Mouse (Mus musculus) cerebellum, adult 9-10 months (tissue): ENCODE results near the gene Arl3.

Experiments
- DNase-seq: peaks from one replicate; pipeline ENCODE4 v3.0.0; 2022

The Arl3 gene

GRCm38 (mm10) chr19:46572951-46573937 lies at the start of gene Arl3, which contains the start of gene Sfxn2:
Gene Arl3 (minus strand): TSS chr19:46573198.
Gene Sfxn2 (plus strand): TSS chr19:46573365.
- peak; percentile 93 for DNase-seq

DNA sequence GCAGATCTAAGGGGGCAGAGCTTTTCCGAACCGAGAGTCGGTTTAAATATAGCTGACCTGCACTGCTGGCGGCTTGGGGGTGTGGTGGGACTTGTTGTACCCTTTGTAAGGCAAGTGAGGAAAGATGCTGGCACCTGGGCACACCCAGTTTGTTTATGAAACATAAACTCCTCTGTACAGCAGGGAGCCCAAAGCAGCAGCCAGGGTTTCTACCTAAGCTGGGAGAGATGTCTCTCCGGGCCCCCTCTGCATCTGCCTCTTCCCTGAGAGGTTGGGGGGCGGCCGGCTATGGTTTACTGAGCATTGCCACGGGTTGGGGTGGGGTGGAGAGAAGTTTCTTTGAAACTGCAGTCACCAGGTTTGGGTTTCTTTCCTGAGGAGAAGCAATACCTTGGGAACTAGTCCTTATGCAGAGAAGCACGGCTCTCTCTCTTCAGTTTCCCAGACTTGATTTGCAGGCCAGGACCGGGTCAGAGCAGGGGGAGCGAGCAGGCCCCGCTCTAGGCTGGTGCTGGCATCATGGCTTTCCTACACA lies 49.7 kb upstream of the Arl3 start:
- no peak for DNase-seq

GRCm38 (mm10) chr19:46621236-46622183 lies 48.5 kb upstream of the Arl3 start:
- DNase-seq = no peak

- DNase-seq = no peak
These were observed 47.2 kb upstream of the Arl3 start for GRCm38 (mm10) chr19:46620016-46620808.

DNA sequence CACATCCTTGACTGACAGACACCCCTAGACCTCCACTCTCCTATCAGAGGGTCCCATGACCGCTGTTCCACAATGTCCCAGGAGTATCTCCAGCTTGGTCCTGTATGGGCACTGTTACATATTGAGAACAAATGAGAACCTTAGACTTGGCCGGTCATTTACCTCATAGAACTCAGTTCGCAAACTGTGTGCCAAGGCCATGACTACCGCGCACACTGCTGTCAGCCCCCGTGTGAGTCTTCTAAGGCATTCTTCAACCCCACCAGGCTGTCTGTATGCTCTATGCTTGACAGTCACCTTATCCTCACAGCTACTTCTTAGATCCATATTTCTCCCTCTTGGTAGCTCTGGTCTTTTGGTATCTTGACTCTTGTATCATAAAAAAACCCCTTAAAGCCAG lies 46.5 kb upstream of the Arl3 start:
- no peak for DNase-seq

DNA sequence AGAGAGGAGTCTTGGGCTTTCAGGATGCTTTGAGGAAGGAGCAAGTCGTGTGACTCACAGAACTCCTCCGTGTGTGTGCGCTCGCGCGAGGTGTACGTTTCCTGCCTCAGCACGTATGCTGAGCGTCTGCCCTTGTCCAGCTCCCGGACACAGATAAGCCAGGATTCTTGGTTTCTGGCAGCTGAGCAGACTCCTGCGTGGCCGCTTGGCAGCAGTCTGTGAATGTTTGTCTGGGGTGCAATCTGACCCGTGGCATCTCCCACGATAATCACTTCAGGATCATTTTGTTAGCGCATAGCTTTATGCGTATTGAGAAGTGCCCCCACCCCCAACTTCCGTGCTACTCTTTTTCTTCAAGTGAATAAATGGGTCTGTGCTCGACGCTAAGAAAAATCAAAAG lies 46.0 kb upstream of the Arl3 start:
- DNase-seq = no peak

- no peak for DNase-seq
These were observed 45.3 kb upstream of the Arl3 start for GRCm38 (mm10) chr19:46618322-46618721.

GRCm38 (mm10) chr19:46617361-46617760 lies 44.4 kb upstream of the Arl3 start:
- DNase-seq = no peak

DNA sequence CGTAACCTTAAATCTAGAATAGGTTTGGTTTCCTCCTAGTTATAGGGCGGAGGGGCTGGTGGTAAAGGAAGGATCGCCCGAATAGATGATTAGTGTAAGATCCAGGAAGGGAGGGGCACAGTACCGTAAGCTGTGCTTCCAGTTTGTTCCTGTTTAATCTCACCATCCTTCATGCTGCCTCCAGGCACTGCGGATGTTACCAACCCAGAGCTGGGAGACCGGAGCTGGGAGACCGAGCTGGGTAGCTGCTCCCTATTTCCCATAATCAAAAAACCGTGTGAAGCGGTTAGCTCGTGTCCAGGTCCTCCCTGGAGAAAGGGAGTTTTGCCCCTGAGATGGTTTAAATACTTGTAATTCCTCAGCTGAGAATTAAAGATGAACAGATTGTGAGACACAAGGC lies 43.4 kb upstream of the Arl3 start:
- no peak for DNase-seq

- DNase-seq = no peak
These were observed 35.2 kb upstream of the Arl3 start for GRCm38 (mm10) chr19:46608158-46608557.

- DNase-seq = no peak
These were observed 34.4 kb upstream of the Arl3 start for GRCm38 (mm10) chr19:46607424-46607823.

DNA sequence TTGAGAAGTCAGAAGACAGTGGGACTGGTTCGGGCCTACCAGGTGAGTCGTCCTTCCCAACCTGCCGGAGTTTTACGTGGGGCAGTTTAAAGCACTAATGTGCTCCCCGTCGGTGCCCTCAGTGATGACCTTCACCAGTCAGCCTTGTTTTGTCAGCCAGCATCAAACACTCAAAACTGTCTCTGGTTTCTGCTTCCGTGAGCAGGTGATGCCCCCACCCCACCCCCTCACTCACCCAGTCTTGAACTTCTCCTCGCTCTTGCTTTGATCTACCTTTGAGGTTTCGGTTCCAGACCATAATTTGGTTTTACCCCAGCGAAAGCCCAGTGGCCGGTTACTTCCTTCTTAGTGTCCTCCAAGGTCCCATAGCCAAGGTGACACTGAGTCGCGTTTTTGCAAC lies 33.7 kb upstream of the Arl3 start:
- DNase-seq = no peak

GRCm38 (mm10) chr19:46602406-46602805 lies 29.4 kb upstream of the Arl3 start:
- no peak for DNase-seq

GRCm38 (mm10) chr19:46601491-46601890 lies 28.5 kb upstream of the Arl3 start:
- DNase-seq = no peak

DNA sequence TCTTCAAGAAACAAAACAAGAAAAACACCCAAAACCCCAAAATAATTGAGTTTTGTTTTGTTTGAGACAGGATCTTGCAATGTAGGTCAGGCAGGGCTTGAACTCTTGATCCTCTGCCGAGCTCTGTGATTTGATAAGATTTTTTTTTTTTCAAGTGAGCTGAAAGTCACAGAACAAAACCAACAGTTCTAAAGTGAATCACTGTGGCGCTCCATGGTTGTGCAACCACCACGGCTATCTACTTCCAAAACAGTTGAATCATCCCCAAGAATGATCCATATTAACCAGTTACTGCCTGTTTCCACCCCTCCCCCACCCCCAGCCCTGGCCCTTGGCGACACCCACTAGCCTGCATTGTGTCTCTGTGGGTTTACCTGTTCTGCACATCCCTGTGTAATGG lies 27.4 kb upstream of the Arl3 start:
- DNase-seq = no peak

- DNase-seq = no peak
These were observed 26.6 kb upstream of the Arl3 start for GRCm38 (mm10) chr19:46599375-46600256.

DNA sequence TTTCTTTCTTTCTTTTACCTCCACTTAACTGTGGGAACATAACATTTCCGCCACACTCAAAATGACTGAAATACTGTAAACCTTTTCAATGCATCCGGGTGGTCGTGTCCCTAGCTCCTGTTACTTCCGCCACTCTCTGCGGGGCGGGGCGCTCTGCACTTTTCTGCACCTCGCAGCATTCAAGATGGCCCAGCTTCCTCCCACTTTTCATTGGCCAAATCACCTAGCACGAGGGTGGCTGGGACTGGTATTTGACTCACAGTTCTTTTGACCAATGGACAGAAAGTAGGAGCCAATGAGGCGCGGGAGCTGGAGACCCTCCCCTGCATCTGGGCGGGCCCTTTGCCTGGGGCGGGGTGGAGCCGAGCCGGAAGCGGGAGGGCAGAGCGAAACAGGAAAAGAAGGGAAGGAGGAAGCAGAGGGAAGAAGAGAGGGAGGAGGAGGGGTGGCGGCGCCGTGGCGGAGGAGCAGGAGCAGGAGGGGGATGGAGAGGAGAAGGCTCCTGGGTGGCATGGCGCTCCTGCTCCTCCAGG lies 25.8 kb upstream of the Arl3 start, which contains the start of gene Wbp1l:
Gene Wbp1l, plus strand, starts transcription at position 365 of the 533 bp plus-strand sequence.
- DNase-seq = peak; percentile 99

GRCm38 (mm10) chr19:46598187-46598586 lies 25.2 kb upstream of the Arl3 start:
- no peak for DNase-seq

DNA sequence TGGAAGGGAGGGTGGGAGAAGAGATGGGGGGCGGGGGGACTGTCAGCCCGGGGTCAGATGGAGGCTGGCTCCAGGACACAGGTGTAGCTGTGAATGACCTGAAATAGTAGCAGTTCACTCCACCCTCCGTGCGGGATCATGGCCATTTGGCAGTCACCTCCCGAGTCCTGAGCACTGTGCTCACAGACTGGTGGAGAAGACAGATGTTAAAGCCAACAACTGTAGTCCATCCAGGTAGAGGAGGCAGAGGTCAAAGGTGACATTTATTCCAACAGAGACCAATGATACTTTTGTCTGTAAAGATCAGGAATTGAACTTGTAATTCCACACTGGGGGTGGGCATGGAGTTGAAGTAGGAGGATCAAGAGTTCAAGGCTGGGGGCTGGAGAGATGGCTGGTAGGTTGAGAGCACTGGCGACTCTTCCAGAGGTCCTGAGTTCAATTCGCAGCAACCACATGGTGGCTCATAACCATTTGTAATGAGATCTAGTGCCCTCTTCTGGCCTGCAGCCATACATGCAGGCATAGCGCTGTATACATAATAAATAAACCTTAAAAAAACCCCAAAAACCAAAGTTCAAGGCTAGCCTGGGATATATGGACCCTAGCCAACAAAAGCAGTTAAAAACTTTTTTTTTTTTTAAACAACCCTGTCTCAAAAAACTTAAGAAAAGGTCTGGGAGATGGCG lies 19.9 kb upstream of the Arl3 start:
- no peak for DNase-seq

GRCm38 (mm10) chr19:46591575-46591974 lies 18.6 kb upstream of the Arl3 start:
- DNase-seq = no peak
